Mouse (Mus musculus) CH12.LX (cell line): ENCODE measurements around the gene Kcmf1.

Experiments used
- CHD1 ChIP-seq: IDR thresholded peaks from 2 replicates; pipeline ENCODE4 v1.6.1; 2012; ENCODE audit warnings: low read depth, low read length, improper control_type of control experiment, inconsistent platforms
- CTCF ChIP-seq, 2 experiments: IDR thresholded peaks in 1 of 2; conservative IDR thresholded peaks in 1 of 2; 2 replicates each; pipeline ENCODE4 v1.5.1; 2011 to 2012; ENCODE audit warnings: low read depth in 2 of 2, low read length in 2 of 2, improper control_type of control experiment in 1 of 2, inconsistent platforms in 1 of 2, mild to moderate bottlenecking in 1 of 2, moderate library complexity in 1 of 2
- ETS1 ChIP-seq: conservative IDR thresholded peaks from 2 replicates; pipeline ENCODE4 v1.6.1; 2012; ENCODE audit warnings: low read depth, mild to moderate bottlenecking, inconsistent platforms, low read length, improper control_type of control experiment, moderate library complexity
- IRF4 ChIP-seq: IDR thresholded peaks from 2 replicates; pipeline ENCODE4 v1.6.1; 2014; ENCODE audit warnings: low read depth, mild to moderate bottlenecking, inconsistent platforms, low read length, improper control_type of control experiment
- MYC ChIP-seq: IDR thresholded peaks from 2 replicates; pipeline ENCODE4 v1.6.1; 2011; ENCODE audit warnings: low read depth, mild to moderate bottlenecking, improper control_type of control experiment, low read length
- USF1 ChIP-seq: IDR thresholded peaks from 2 replicates; pipeline ENCODE4 v1.6.1; 2014; ENCODE audit warnings: low read depth, mild to moderate bottlenecking, inconsistent platforms, low read length, improper control_type of control experiment

DNA sequence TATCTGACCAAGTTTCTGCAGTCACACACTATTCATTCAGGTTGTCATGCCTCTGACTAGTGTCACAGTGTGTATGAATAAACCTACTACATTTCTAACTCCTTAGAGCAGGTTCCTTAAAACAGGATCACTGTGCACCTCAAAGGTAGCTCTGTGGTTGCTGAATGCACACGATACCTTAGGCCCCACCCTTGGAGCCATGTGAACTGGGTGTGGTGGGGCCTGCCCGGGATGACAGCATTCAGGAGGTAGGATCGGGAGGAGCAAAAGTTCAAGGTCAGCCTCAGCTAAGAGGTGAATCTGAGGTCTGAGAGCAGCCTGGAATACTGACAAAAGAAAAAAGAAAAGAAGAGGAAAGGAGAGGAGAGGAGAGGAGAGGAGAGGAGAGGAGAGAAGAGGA lies 91.4 kb downstream of the Kcmf1 start:
- TF ChIP-seq USF1: no peak
- TF ChIP-seq CTCF (conservative IDR thresholded peaks at IDR 0.05 in 1 of 2, IDR thresholded peaks at IDR 0.05 in 1 of 2; ENCODE audit: low read depth in 2 of 2, low read length in 2 of 2): no peak
- TF ChIP-seq ETS1: no peak
- no peak for TF ChIP-seq MYC
- no peak for TF ChIP-seq CHD1
- TF ChIP-seq IRF4: no peak
